Comparison of ENCODE assay signal across 10 mouse cellular contexts in genomic region chr5:150702714-150703113, GRCm38 (mm10). TPM values are rescaled to one million over a fixed set of nuclear protein-coding genes. Genes with fewer than 3 reads are reported as not detected.
DNase-seq lines count a peak whose midpoint lies in the region; ATAC-seq and TF ChIP-seq lines count a peak whose summit lies in the region.
"Had no signal": no experiment of that assay in that cellular context is flagged by ENCODE, and none has a peak within 500 bp of the region (broad histone marks: within the 10 kb centered on the region; RNA-seq: fewer than 3 reads in every experiment).

No protein-coding gene starts in this region.

- DNase-seq in layer of hippocampus, adult 11-12 months (ENCODE audit: low spot score) = peak; percentile 63
- no peak for DNase-seq in layer of hippocampus, postnatal 36 days
- peak; percentile 38 to 55 for DNase-seq in CD8-positive naive resting alpha-beta T cell, adult 2 months (ENCODE audit: low read depth in 2 of 2, low spot score in 2 of 2)
- DNase-seq in R1 (ENCODE audit: low read depth, low spot score) = peak; percentile 39
- DNase-seq in left cerebral cortex, adult 2 months (ENCODE audit: extremely low spot score in 1 of 2, low spot score in 2 of 2) = peak; percentile 36 to 45
- DNase-seq in telencephalon, adult 2 months (ENCODE audit: low read depth, low spot score) = peak; percentile 27

- H3K27ac ChIP-seq in left cerebral cortex, adult 2 months = no peak overlapping the region
- H3K27ac ChIP-seq: lung, embryonic 15.5 days; stomach, embryonic 15.5 days had no signal

- TF ChIP-seq CTCF in left cerebral cortex, adult 2 months (IDR thresholded peaks at IDR 0.05) = peak; percentile 77

- intact Hi-C loops in left cerebral cortex, adult 2 months (cut with DNase I) = loop anchor here (1.0 kb wide), 1 partner anchor 29 kb away; the partner anchor contains the start of gene Pds5b

- ATAC-seq in erythroid progenitor cell, adult 5-6 weeks (replicated peaks; ENCODE audit: low FRiP score, poor library complexity, severe bottlenecking) = 0 out of 2 replicates have a peak, but pooled peaks have one; percentile 49

- H3K4me3 ChIP-seq in left cerebral cortex, adult 2 months = no peak overlapping the region
- H3K4me3 ChIP-seq: erythroblast, embryonic 14.5 days; lung, embryonic 15.5 days; stomach, embryonic 15.5 days had no signal

RNA-seq across cellular contexts. Expression of gene Pds5b, which starts 29.2 kb away (rescaled TPM):
- 10 to 100 TPM; 81.7 to 83.7 TPM for total RNA-seq in layer of hippocampus, postnatal 36 days (2021)
- 65.6 and 75.5 TPM in 2 replicates for total RNA-seq in erythroid progenitor cell, adult 5-6 weeks (2015; ENCODE audit: low replicate concordance)
- 45.8 and 47.3 TPM in 2 replicates for total RNA-seq in erythroid progenitor cell, adult 5-6 weeks (2017; ENCODE audit: low replicate concordance)
- total RNA-seq in left cerebral cortex, adult 2 months (2021) = 10 to 100 TPM; 77.6 to 79.3 TPM

RNA-seq across cellular contexts. Expression of gene N4bp2l2, which starts 36.7 kb away (rescaled TPM):
- 10 to 100 TPM; 84.8 to 97.6 TPM for total RNA-seq in layer of hippocampus, postnatal 36 days (2021)
- total RNA-seq in erythroid progenitor cell, adult 5-6 weeks (2015; ENCODE audit: low replicate concordance) = 63.1 and 109 TPM in 2 replicates
- total RNA-seq in erythroid progenitor cell, adult 5-6 weeks (2017; ENCODE audit: low replicate concordance) = 75.3 and 85.3 TPM in 2 replicates
- total RNA-seq in left cerebral cortex, adult 2 months (2021) = 10 to 100 TPM; 86.3 to 93.6 TPM

Comparison
In these comparisons a context has a peak if more than half of its experiments do, and no peak if none do; other contexts are left out.
1. DNase-seq: peak in layer of hippocampus, adult 11-12 months (single experiment), CD8-positive naive resting alpha-beta T cell, adult 2 months (2 of 2), R1 (single experiment), left cerebral cortex, adult 2 months (2 of 2) and telencephalon, adult 2 months (single experiment); none in layer of hippocampus, postnatal 36 days (0 of 2).